Mouse (Mus musculus): ENCODE measurements around the gene Rft1. TPM values are rescaled to one million over a fixed set of nuclear protein-coding genes. Genes with fewer than 3 reads are reported as not detected.

Gene Rft1
- total RNA-seq, 2 experiments from 2014 or later = 11.0 to 12.8 TPM

GRCm38 (mm10) chr14:30628235-30628634, 25.9 kb upstream of the Rft1 start:
- no peak for ATAC-seq (ENCODE audit: poor library complexity, severe bottlenecking)

GRCm38 (mm10) chr14:30629839-30630238, 24.3 kb upstream of the Rft1 start:
- ATAC-seq (ENCODE audit: poor library complexity, severe bottlenecking) = no peak

- peak; percentile 47 for ATAC-seq (ENCODE audit: poor library complexity, severe bottlenecking)
Measured at GRCm38 (mm10) chr14:30630811-30631576, 23.2 kb upstream of the Rft1 start.

- no peak for ATAC-seq (ENCODE audit: poor library complexity, severe bottlenecking)
Measured at GRCm38 (mm10) chr14:30631834-30632233, 22.3 kb upstream of the Rft1 start.

- no peak for ATAC-seq (ENCODE audit: poor library complexity, severe bottlenecking)
Measured at GRCm38 (mm10) chr14:30633708-30634107, 20.5 kb upstream of the Rft1 start.

- ATAC-seq (ENCODE audit: poor library complexity, severe bottlenecking) = no peak
Measured at GRCm38 (mm10) chr14:30634418-30634817, 19.7 kb upstream of the Rft1 start.

GRCm38 (mm10) chr14:30635219-30635910, 18.8 kb upstream of the Rft1 start:
- peak; percentile 49 for ATAC-seq (ENCODE audit: poor library complexity, severe bottlenecking)

GRCm38 (mm10) chr14:30636499-30636898, 17.7 kb upstream of the Rft1 start:
- ATAC-seq (ENCODE audit: poor library complexity, severe bottlenecking) = no peak

GRCm38 (mm10) chr14:30637087-30637486, 17.1 kb upstream of the Rft1 start:
- ATAC-seq (ENCODE audit: poor library complexity, severe bottlenecking) = no peak

- ATAC-seq (ENCODE audit: poor library complexity, severe bottlenecking) = no peak
Measured at GRCm38 (mm10) chr14:30638009-30638408, 16.2 kb upstream of the Rft1 start.

- ATAC-seq (ENCODE audit: poor library complexity, severe bottlenecking) = no peak
Measured at GRCm38 (mm10) chr14:30638686-30639085, 15.5 kb upstream of the Rft1 start.

GRCm38 (mm10) chr14:30641748-30642147, 12.4 kb upstream of the Rft1 start:
- peak; percentile 93 for ATAC-seq (ENCODE audit: poor library complexity, severe bottlenecking)

GRCm38 (mm10) chr14:30644026-30644425, 10.1 kb upstream of the Rft1 start:
- ATAC-seq (ENCODE audit: poor library complexity, severe bottlenecking) = no peak

GRCm38 (mm10) chr14:30645066-30645465, 9.1 kb upstream of the Rft1 start:
- ATAC-seq (ENCODE audit: poor library complexity, severe bottlenecking) = no peak

GRCm38 (mm10) chr14:30646486-30646885, 7.7 kb upstream of the Rft1 start:
- no peak for ATAC-seq (ENCODE audit: poor library complexity, severe bottlenecking)

GRCm38 (mm10) chr14:30648478-30648877, 5.7 kb upstream of the Rft1 start:
- no peak for ATAC-seq (ENCODE audit: poor library complexity, severe bottlenecking)

- ATAC-seq (ENCODE audit: poor library complexity, severe bottlenecking) = no peak
Measured at GRCm38 (mm10) chr14:30649745-30650144, 4.4 kb upstream of the Rft1 start.

- peak; percentile 66 for ATAC-seq (ENCODE audit: poor library complexity, severe bottlenecking)
Measured at GRCm38 (mm10) chr14:30650969-30651368, 3.2 kb upstream of the Rft1 start.

- no peak for ATAC-seq (ENCODE audit: poor library complexity, severe bottlenecking)
Measured at GRCm38 (mm10) chr14:30654691-30655228, 600 bp downstream of the Rft1 start.

- ATAC-seq (ENCODE audit: poor library complexity, severe bottlenecking) = no peak
Measured at GRCm38 (mm10) chr14:30655531-30655930, 1.4 kb downstream of the Rft1 start.

- ATAC-seq (ENCODE audit: poor library complexity, severe bottlenecking) = no peak
Measured at GRCm38 (mm10) chr14:30666061-30666460, 11.9 kb downstream of the Rft1 start.

- ATAC-seq (ENCODE audit: poor library complexity, severe bottlenecking) = no peak
Measured at GRCm38 (mm10) chr14:30666604-30667003, 12.4 kb downstream of the Rft1 start.
